14 mouse cellular contexts compared by ENCODE assay signal in genomic region chr17:71191651-71192419, GRCm38 (mm10). TPM values are rescaled to one million over a fixed set of nuclear protein-coding genes. Genes with fewer than 3 reads are reported as not detected.
DNase-seq lines count a peak whose midpoint lies in the region; ATAC-seq and TF ChIP-seq lines count a peak whose summit lies in the region.
"Had no signal": no experiment of that assay in that cellular context is flagged by ENCODE, and none has a peak within 500 bp of the region (broad histone marks: within the 10 kb centered on the region; RNA-seq: fewer than 3 reads in every experiment).

No protein-coding gene starts in this region.

- no peak overlapping the region for H3K4me3 ChIP-seq in midbrain, embryonic 11.5 days (ENCODE audit: low read depth, low read length)
- H3K4me3 ChIP-seq in midbrain, embryonic 13.5 days (replicated peaks): no peak overlapping the region
- H3K4me3 ChIP-seq in small intestine, adult 2 months (ENCODE audit: low read depth, low read length): 0 out of 2 replicates have a peak overlapping the region, but pooled peaks have one; percentile 0
- H3K4me3 ChIP-seq in cerebellum, adult 2 months (replicated peaks; ENCODE audit: insufficient read depth, low read depth, low read length): no peak overlapping the region
- H3K4me3 ChIP-seq: hindbrain, embryonic 13.5 days; kidney, embryonic 15.5 days; neural tube, embryonic 15.5 days had no signal

- no peaks in the 10 kb centered on the region for H3K27me3 ChIP-seq in midbrain, embryonic 11.5 days (ENCODE audit: control insufficient read depth, insufficient read depth, low read length)
- H3K27me3 ChIP-seq in midbrain, embryonic 13.5 days: no peaks in the 10 kb centered on the region
- no peaks in the 10 kb centered on the region for H3K27me3 ChIP-seq in small intestine, adult 2 months (ENCODE audit: control insufficient read depth, insufficient read depth, low read length)
- no peaks in the 10 kb centered on the region for H3K27me3 ChIP-seq in cerebellum, adult 2 months (ENCODE audit: control insufficient read depth, insufficient read depth, low read length)
- H3K27me3 ChIP-seq: hindbrain, embryonic 13.5 days; kidney, embryonic 15.5 days; neural tube, embryonic 15.5 days had no signal

- no peak for TF ChIP-seq POLR2A in small intestine, adult 2 months (IDR thresholded peaks at IDR 0.05; ENCODE audit: low read depth, low read length)
- TF ChIP-seq POLR2A in cerebellum, adult 2 months (IDR thresholded peaks at IDR 0.05; ENCODE audit: borderline replicate concordance, insufficient read depth, low read length): no peak

- no peaks in the 10 kb centered on the region for H3K36me3 ChIP-seq in midbrain, embryonic 11.5 days (ENCODE audit: control insufficient read depth, insufficient read depth, low read length)
- H3K36me3 ChIP-seq in midbrain, embryonic 13.5 days: no peaks in the 10 kb centered on the region
- no peaks in the 10 kb centered on the region for H3K36me3 ChIP-seq in small intestine, adult 2 months (ENCODE audit: control insufficient read depth, insufficient read depth, low read length)
- H3K36me3 ChIP-seq: hindbrain, embryonic 13.5 days; kidney, embryonic 15.5 days; neural tube, embryonic 15.5 days had no signal

- peaks cover 3% of the 10 kb centered on the region; the same call in 1 of the 2 replicates for H3K9me3 ChIP-seq in midbrain, embryonic 11.5 days (ENCODE audit: control insufficient read depth, low read length)
- H3K9me3 ChIP-seq in midbrain, embryonic 13.5 days: peaks cover 5% of the 10 kb centered on the region; the same call in 1 of the 2 replicates
- H3K9me3 ChIP-seq: kidney, embryonic 15.5 days; neural tube, embryonic 15.5 days had no signal

- no peak overlapping the region for H3K4me2 ChIP-seq in midbrain, embryonic 11.5 days
- H3K4me2 ChIP-seq in midbrain, embryonic 13.5 days (replicated peaks): no peak overlapping the region
- H3K4me2 ChIP-seq: hindbrain, embryonic 13.5 days; kidney, embryonic 15.5 days; neural tube, embryonic 15.5 days had no signal

- H3K27ac ChIP-seq in midbrain, embryonic 11.5 days (ENCODE audit: low read depth, low read length): no peak overlapping the region
- H3K27ac ChIP-seq in midbrain, embryonic 13.5 days: no peak overlapping the region
- H3K27ac ChIP-seq in small intestine, adult 2 months (ENCODE audit: insufficient read depth, low read depth, low read length): peak overlapping the region; percentile 96
- no peak overlapping the region for H3K27ac ChIP-seq in cerebellum, adult 2 months (ENCODE audit: insufficient read depth, low read length)
- H3K27ac ChIP-seq: hindbrain, embryonic 13.5 days; kidney, embryonic 15.5 days; neural tube, embryonic 15.5 days had no signal

- 76% methylated on average over 8 of the region's 8 CpGs for WGBS in midbrain, embryonic 11.5 days
- 77% methylated on average over 8 of the region's 8 CpGs for WGBS in midbrain, embryonic 13.5 days
- 42% methylated on average over 8 of the region's 8 CpGs for WGBS in small intestine, adult 2 months
- 85% methylated on average over 8 of the region's 8 CpGs for WGBS in cerebellum, adult 2 months

- TF ChIP-seq CTCF in small intestine, adult 2 months (IDR thresholded peaks at IDR 0.05; ENCODE audit: extremely low read depth, insufficient read length, insufficient replicate concordance, low read depth, low read length): peak; percentile 54; the same call in 1 of the 2 replicates
- TF ChIP-seq CTCF in cerebellum, adult 2 months (IDR thresholded peaks at IDR 0.05; ENCODE audit: borderline replicate concordance, insufficient read depth, low read depth, low read length): no peak

- no peak for ATAC-seq in CD4-positive, CD25-positive, alpha-beta regulatory T cell, adult 4 months
- no peak for ATAC-seq in midbrain, embryonic 11.5 days (ENCODE audit: low FRiP score)
- no peak for ATAC-seq in midbrain, embryonic 13.5 days
- ATAC-seq in granulocyte monocyte progenitor cell, adult 5-6 weeks (replicated peaks; ENCODE audit: poor library complexity, severe bottlenecking): peak; percentile 38

- no peak overlapping the region for H3K9ac ChIP-seq in midbrain, embryonic 11.5 days (ENCODE audit: low read length)
- no peak overlapping the region for H3K9ac ChIP-seq in midbrain, embryonic 13.5 days (replicated peaks)
- H3K9ac ChIP-seq: hindbrain, embryonic 13.5 days; kidney, embryonic 15.5 days; neural tube, embryonic 15.5 days had no signal

- H3K4me1 ChIP-seq in midbrain, embryonic 11.5 days (ENCODE audit: control insufficient read depth, insufficient read depth, low read length): no peaks in the 10 kb centered on the region
- peaks cover 9% of the 10 kb centered on the region for H3K4me1 ChIP-seq in midbrain, embryonic 13.5 days (replicated peaks)
- peaks cover 24% of the 10 kb centered on the region; the same call in 1 of the 2 replicates for H3K4me1 ChIP-seq in small intestine, adult 2 months (ENCODE audit: control insufficient read depth, insufficient read depth, insufficient read length, low read length)
- no peaks in the 10 kb centered on the region for H3K4me1 ChIP-seq in cerebellum, adult 2 months (ENCODE audit: control insufficient read depth, insufficient read depth, low read length)

- DNase-seq in CD4-positive, CD25-positive, alpha-beta regulatory T cell, adult 2 months (ENCODE audit: low read depth, low spot score): peak; percentile 19
- peak; percentile 62 for DNase-seq in midbrain, embryonic 11.5 days (ENCODE audit: low spot score, missing footprints)
- no peak for DNase-seq in cerebellum, postnatal 4 days (ENCODE audit: low spot score in 2 of 2)
- DNase-seq in cerebellum, adult 2 months: no peak
- DNase-seq: cerebellum, postnatal 25 days; gastrocnemius, postnatal 36 days; right cerebral cortex, adult 18-20 months had no signal

RNA-seq across cellular contexts. Expression of gene Lpin2, which starts 9.5 kb away (rescaled TPM):
- 10 to 100 TPM; 22.6 to 35.9 TPM for polyA plus RNA-seq in CD4-positive, CD25-positive, alpha-beta regulatory T cell, adult 4 months (2017; shearing (Covaris generic))
- 31.6 and 35.4 TPM in 2 replicates for polyA plus RNA-seq in midbrain, embryonic 11.5 days (2014; fragmentation: Nextera tagmentation; extraction: Ambion mirVana)
- 35.3 and 35.5 TPM in 2 replicates for polyA plus RNA-seq in midbrain, embryonic 13.5 days (2015; fragmentation: Nextera tagmentation; extraction: Ambion mirVana)
- 27.0 and 27.9 TPM in 2 replicates for total RNA-seq in granulocyte monocyte progenitor cell, adult 5-6 weeks (2014; fragmentation: Nextera tagmentation)
- 24.9 and 42.3 TPM in 2 replicates for total RNA-seq in granulocyte monocyte progenitor cell, adult 5-6 weeks (2017)
- 7.7 and 39.8 TPM in 2 replicates for polyA plus RNA-seq in small intestine, adult 2 months (2012; rRNA removed)
- polyA plus RNA-seq in cerebellum, adult 2 months (2012; rRNA removed): 30.2 and 31.5 TPM in 2 replicates

Comparison
In these comparisons a context has a peak if more than half of its experiments do, and no peak if none do; other contexts are left out.
1. DNase-seq: peak in CD4-positive, CD25-positive, alpha-beta regulatory T cell, adult 2 months (single experiment) and midbrain, embryonic 11.5 days (single experiment); none in cerebellum, postnatal 4 days (0 of 2) and cerebellum, adult 2 months (0 of 2).